Mouse (Mus musculus) large intestine, adult 2 months (tissue): Measurements from ENCODE around the gene Dmbt1. TPM values are rescaled to one million over a fixed set of nuclear protein-coding genes. Genes with fewer than 3 reads are reported as not detected.
"Not testable (repeated sequence)": the region's sequence is repeated elsewhere in the genome, so short reads cannot be mapped to it uniquely, and the experiment has no call there.

Source experiments
- DNase-seq: peaks from one replicate; pipeline ENCODE4 v3.0.0-alpha.2; 2012; ENCODE audit warnings: low read depth, low spot score
- WGBS: fragments of 180-500 bp; shearing (Covaris S2); methylation state at CpG from one replicate; pipeline ENCODE4 v1.1.7; 2018; 5-methylcytosine and 5-hydroxymethylcytosine counted together
- polyA plus RNA-seq: library from polyadenylated mRNA; depleted of rRNA; stranded (reverse); fragments of >200 nt; gene quantifications from 2 replicates; pipeline ENCODE4 v1.2.3, GENCODE M21; 2012; rRNA removed

The Dmbt1 gene
- polyA plus RNA-seq, result 799 and 934 TPM in 2 replicates

DNA sequence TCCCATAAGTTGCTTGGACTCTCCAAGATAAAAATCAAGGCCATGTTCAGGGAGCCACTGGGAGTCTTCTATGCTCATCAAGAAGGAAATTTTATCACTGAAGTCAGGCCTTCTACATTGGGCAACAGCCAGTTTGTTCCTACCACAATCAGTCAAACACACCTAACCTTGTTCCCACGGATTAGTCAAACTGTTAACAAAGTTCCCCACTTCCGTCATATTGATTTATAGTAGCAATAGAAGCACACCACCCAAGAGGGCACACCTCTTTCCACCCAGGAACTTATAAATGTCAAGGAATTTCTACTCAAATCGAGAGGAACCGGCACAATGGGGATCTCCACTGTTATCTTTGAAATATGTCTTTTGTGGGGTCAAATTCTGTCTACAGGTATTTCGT lies at the start of gene Dmbt1:
TSS of gene Dmbt1 (plus strand) at position 299 of the 400 bp plus-strand sequence.
- WGBS, result 15% methylated on average over 5 of the region's 5 CpGs
- peak; percentile 70 for DNase-seq

GRCm38 (mm10) chr7:130982371-130982770 lies 49.5 kb upstream of the Dmbt1 start:
- no peak for DNase-seq

GRCm38 (mm10) chr7:130982881-130983280 lies 49.0 kb upstream of the Dmbt1 start:
- 72% methylated on average over 3 of the region's 3 CpGs for WGBS
- DNase-seq, result no peak

More at GRCm38 (mm10) chr7:130982371-130982770, 49.5 kb upstream of the Dmbt1 start:
- WGBS, result 38% methylated on average over 4 of the region's 4 CpGs

- no peak for DNase-seq
- WGBS, result 77% methylated on average over 7 of the region's 7 CpGs
Measured at GRCm38 (mm10) chr7:130984294-130984693, 47.6 kb upstream of the Dmbt1 start.

GRCm38 (mm10) chr7:130985193-130985592 lies 46.7 kb upstream of the Dmbt1 start:
- DNase-seq, result no peak
- 61% methylated on average over 12 of the region's 12 CpGs for WGBS

DNA sequence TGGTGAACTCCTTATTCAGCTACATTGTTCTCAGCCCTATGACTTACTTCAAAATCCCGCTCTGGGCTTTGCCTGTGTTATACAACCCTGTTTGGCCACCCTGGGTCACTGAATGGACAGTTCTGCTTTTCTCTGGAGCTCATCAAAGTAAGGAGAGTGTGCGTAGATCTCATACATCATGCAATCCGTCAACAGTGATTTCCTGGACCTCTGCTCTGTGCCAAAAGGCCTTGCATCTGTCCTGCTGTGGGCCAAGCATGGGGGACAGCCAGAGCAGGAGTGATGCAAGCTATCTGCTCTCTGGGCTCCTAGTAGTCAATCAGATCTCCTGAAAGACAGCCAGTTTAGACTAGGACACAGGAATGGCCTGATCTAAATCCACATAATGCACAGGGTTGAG lies 46.1 kb upstream of the Dmbt1 start:
- no peak for DNase-seq
- WGBS, result 86% methylated on average over 3 of the region's 3 CpGs

DNA sequence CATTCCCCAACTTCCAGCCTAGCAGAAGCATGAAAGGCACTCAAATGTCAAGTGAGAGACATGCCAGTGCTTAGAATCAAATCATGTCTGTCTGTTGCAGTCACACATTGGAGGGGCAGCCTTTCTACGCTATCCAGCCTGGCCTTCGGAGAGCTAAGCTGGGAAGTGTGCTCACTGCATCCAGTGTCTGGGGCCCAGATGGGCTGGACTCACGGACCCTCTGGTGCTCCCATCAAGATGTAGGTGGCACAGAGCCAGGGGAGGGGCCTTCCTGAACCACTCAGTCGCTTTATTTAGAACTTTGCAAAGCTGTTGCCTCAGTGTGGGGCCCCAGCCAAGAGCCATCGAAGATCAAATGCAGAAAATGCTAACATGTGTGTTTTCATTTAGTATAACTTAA lies 43.7 kb upstream of the Dmbt1 start:
- 71% methylated on average over 5 of the region's 5 CpGs for WGBS
- no peak for DNase-seq

- 80% methylated on average over 3 of the region's 3 CpGs for WGBS
- no peak for DNase-seq
Measured at GRCm38 (mm10) chr7:130989371-130989770, 42.5 kb upstream of the Dmbt1 start.

GRCm38 (mm10) chr7:130991174-130991789 lies 40.6 kb upstream of the Dmbt1 start:
- 35% methylated on average over 13 of the region's 13 CpGs for WGBS

GRCm38 (mm10) chr7:130993907-130994306 lies 37.9 kb upstream of the Dmbt1 start:
- no peak for DNase-seq
- WGBS, result 40% methylated on average over 8 of the region's 8 CpGs

More at GRCm38 (mm10) chr7:130991174-130991789, 40.6 kb upstream of the Dmbt1 start:
- peak; percentile 61 for DNase-seq

DNA sequence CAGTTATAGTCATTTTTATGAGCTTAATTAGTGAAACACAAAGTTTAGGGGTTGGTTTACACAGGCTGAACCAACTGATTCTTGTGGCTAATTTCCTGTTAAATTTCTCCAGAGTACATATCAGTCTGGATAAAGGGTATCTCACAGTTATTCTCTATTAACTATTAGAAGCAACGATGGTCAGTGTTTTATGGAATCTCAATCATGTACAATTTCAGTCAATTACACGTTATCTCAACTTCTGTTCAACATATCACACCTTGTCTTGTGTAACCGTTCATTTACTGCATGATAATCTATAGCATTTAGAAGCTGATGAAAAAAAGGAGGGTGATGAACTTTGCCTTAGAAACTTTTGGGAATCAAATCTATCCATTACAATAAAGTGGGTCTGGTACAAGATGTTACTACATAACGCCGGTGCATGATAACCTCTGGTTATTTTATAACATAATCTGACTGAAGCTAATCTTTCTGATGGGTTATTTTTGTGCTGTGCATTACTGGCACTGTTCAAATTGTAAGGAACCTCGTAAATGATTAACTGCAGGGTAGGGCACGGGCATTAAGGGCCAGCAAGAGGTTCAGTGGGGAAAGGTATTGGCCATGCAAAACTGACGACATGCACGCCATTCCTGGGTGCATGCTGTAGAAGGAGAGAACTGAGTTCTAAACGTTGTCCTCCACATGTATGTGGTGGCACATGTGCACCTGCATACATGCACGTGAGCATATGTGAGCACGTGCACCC lies 29.7 kb upstream of the Dmbt1 start:
- 42% methylated on average over 12 of the region's 12 CpGs for WGBS
- DNase-seq, result no peak

GRCm38 (mm10) chr7:131004071-131004470 lies 27.8 kb upstream of the Dmbt1 start:
- no peak for DNase-seq
- whole genome bisulfite sequencing, result 75% methylated on average over 5 of the region's 5 CpGs

DNA sequence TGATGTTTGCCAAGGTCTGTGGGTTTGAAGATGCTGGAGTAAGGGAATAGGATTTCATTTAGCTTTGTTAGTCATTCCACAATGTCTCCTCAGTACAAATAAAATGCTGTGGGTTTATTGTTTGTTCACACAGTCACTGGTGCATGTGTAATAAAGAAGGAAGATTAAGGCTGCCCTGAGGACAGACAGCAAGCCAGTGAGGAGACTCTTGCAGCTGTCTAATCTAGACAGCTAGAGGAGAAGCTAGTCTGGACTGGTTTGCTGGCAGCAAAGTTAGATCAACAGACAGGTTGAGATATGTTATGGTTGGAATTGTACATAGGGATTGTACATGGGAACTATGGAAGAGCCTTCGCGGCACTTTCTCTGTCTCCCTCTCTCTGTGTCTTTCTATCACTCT lies 24.6 kb upstream of the Dmbt1 start:
- 100% methylated on average over 2 of the region's 2 CpGs for WGBS
- no peak for DNase-seq

DNA sequence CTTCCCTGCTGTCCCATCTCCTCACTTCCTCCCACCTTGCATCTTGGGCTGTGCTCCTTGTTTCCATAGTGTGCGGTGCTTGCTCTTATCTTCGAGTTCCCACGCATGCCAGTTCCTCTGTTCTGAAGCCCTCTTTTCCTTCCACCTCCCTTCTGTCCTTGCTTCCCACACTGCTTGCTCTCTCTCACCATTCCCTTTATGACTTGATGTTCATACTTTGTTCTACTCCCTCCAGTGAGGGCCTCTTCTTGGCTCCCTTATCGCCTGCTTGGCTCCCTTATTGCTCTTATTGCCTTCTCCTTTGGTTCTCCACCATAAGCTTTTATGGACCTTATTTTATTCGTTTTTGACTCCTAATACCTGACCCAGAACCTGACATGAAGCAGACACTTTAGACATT lies 22.7 kb upstream of the Dmbt1 start:
- DNase-seq, result no peak
- 41% methylated on average over 5 of the region's 5 CpGs for WGBS

DNA sequence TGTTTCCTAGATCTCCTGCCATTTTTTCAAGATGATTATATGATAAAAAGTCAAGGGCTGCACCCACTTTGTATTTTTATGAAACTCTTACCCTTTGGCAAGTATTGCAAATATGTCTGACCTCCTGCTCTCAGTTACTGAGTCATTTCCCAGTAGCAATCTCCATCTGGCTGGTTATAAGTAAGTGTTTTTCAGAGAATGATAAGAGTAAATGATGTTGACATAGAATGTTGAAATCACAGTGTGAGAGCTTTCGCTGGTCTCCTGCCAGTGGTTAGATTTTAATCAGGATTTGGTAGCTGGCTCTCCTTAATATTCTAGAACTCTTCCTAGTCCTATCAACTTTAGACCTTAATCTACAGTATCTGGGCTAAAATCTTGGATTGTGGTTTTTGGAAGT lies 20.0 kb upstream of the Dmbt1 start:
- 36% methylated on average over 1 of the region's 1 CpGs for WGBS
- no peak for DNase-seq

DNA sequence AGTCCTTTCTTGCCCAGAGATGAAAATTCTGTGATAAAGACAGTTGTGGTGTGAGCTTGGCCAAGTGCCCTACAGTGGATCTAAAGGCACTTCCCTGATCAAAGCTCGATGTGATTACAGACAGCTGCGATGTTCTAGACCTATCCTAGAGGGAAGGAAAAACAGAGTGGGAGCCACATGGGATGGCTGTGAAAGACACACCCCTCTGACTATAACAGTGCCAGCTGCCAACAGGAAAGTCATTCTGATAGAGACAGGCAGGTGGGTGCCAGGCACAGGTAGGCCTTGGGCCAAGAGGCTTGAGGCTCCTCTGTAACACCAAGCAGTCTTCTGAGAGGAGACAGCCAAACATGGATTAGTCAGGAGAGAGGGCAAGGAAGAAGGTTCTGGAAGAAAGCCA lies 12.7 kb upstream of the Dmbt1 start:
- no peak for DNase-seq
- WGBS, result 29% methylated on average over 2 of the region's 2 CpGs

GRCm38 (mm10) chr7:131024807-131025206 lies 7.0 kb upstream of the Dmbt1 start:
- WGBS, result 5% methylated on average over 1 of the region's 1 CpGs
- DNase-seq, result no peak

GRCm38 (mm10) chr7:131027557-131027956 lies 4.3 kb upstream of the Dmbt1 start:
- DNase-seq, result no peak
- 57% methylated on average over 1 of the region's 1 CpGs for WGBS

DNA sequence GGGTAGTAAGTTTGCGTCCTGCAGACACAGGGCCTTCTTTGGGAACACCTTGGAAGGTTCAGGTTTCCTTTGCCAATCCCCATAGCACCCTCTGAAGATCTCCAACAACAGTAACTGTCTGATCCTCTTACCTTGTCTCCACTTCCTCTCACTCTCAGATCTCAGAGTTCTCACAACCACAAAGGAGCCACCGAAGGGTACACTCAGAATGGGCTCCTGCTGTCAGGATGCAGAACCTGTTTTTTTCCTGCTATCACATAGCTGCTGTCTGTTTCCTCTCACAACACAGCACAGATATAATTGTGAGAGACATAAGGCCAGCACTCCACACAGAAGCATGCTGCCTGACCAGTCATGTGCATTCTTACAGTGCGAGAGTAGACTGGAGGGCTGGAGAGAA lies 4.5 kb downstream of the Dmbt1 start:
- 46% methylated on average over 3 of the region's 3 CpGs for WGBS
- no peak for DNase-seq

- DNase-seq, result no peak
- WGBS, result 22% methylated on average over 2 of the region's 2 CpGs
Measured at GRCm38 (mm10) chr7:131037083-131037482, 5.2 kb downstream of the Dmbt1 start.

DNA sequence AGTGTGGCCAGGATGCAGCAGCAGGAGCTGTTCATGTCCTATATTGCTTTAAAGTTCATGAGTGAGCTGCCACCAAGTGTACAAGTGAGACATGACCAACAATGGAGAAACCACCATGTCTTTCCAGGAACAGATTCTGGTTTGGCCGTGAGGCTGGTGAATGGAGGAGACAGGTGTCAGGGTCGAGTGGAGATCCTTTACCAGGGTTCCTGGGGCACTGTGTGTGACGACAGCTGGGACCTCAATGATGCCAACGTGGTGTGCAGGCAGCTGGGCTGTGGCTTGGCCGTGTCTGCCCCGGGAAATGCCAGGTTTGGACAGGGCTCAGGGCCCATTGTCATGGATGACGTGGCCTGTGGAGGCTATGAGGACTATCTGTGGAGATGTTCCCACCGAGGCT lies 8.9 kb downstream of the Dmbt1 start:
- 70% methylated on average over 8 of the region's 8 CpGs for WGBS

More for the DNA sequence above, 8.9 kb downstream of the Dmbt1 start:
- not testable (repeated sequence) for DNase-seq
